Mouse (Mus musculus): ENCODE results near the gene Peg3. TPM values are rescaled to one million over a fixed set of nuclear protein-coding genes. Genes with fewer than 3 reads are reported as not detected.

Gene Peg3
- polyA plus RNA-seq, 1 experiment from 2014 or later = 5.3 TPM

- DNase-seq (ENCODE audit: low spot score) = peak; percentile 26
Observed at GRCm38 (mm10) chr7:6727351-6728121, 2.7 kb downstream of the Peg3 start.

- no peak for DNase-seq (ENCODE audit: low spot score)
Observed at GRCm38 (mm10) chr7:6709396-6709795, 20.8 kb downstream of the Peg3 start.

- no peak for DNase-seq (ENCODE audit: low spot score)
Observed at GRCm38 (mm10) chr7:6708451-6709180, 21.6 kb downstream of the Peg3 start.

GRCm38 (mm10) chr7:6707416-6708015 lies 22.7 kb downstream of the Peg3 start:
- no peak for DNase-seq (ENCODE audit: low spot score)

GRCm38 (mm10) chr7:6699230-6699629 lies 31.0 kb downstream of the Peg3 start:
- no peak for DNase-seq (ENCODE audit: low spot score)

- no peak for DNase-seq (ENCODE audit: low spot score)
Observed at GRCm38 (mm10) chr7:6696241-6697045, 33.8 kb downstream of the Peg3 start, which contains the start of gene Zim1. Gene Zim1 (minus strand): TSS chr7:6696450.

- DNase-seq (ENCODE audit: low spot score) = no peak
Observed at GRCm38 (mm10) chr7:6685511-6685910, 44.7 kb downstream of the Peg3 start.

- DNase-seq (ENCODE audit: low spot score) = no peak
Observed at GRCm38 (mm10) chr7:6666726-6667125, 63.5 kb downstream of the Peg3 start.

GRCm38 (mm10) chr7:6663430-6663829 lies 66.8 kb downstream of the Peg3 start:
- DNase-seq (ENCODE audit: low spot score) = no peak

- DNase-seq (ENCODE audit: low spot score) = no peak
Observed at GRCm38 (mm10) chr7:6659605-6660004, 70.6 kb downstream of the Peg3 start.

GRCm38 (mm10) chr7:6658606-6659005 lies 71.6 kb downstream of the Peg3 start:
- no peak for DNase-seq (ENCODE audit: low spot score)

Other genes starting within 250 kb of the Peg3 start
- not detected in 2 replicates for gene Olfr5, start 243.5 kb downstream of the Peg3 start, polyA plus RNA-seq (2015; fragmentation: Nextera tagmentation; extraction: Ambion mirVana)
- not detected in 2 replicates for gene Olfr1347, start 230.7 kb downstream of the Peg3 start, polyA plus RNA-seq (2015; fragmentation: Nextera tagmentation; extraction: Ambion mirVana)
- not detected in 2 replicates for gene Olfr1348, start 221.7 kb downstream of the Peg3 start, polyA plus RNA-seq (2015; fragmentation: Nextera tagmentation; extraction: Ambion mirVana)
- not detected in 2 replicates for gene Olfr1349, start 207.5 kb downstream of the Peg3 start, polyA plus RNA-seq (2015; fragmentation: Nextera tagmentation; extraction: Ambion mirVana)
- gene Olfr1350, start 165.6 kb downstream of the Peg3 start, polyA plus RNA-seq (2015; fragmentation: Nextera tagmentation; extraction: Ambion mirVana) = not detected in 2 replicates
- 0.38 and 0.48 TPM in 2 replicates for gene Zim1, start 34.0 kb downstream of the Peg3 start, polyA plus RNA-seq (2015; fragmentation: Nextera tagmentation; extraction: Ambion mirVana)
- gene Usp29, start 147 bp upstream of the Peg3 start, polyA plus RNA-seq (2015; fragmentation: Nextera tagmentation; extraction: Ambion mirVana) = 0.06 and 0.23 TPM in 2 replicates